In the genomic region with DNA sequence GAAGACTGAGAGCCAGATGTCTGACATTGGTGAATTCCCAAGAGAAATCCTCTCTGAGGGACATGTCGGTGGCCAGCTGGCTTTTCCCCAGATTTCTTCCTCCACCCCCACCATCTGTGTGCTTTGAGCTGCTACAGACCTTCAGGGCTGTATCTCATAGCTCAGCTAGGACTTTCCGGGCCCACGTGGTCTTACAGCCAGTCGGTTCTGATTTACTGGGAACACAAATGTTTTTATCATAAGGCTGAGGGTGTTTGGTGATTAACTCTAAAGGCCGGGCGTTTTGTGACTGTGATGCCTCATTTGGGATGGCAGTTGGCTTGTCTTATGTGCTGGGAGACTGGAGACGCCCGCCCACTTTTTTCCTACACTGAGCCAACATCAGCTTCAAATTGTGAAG, we compare ENCODE assay signal across 9 mouse cellular contexts. TPM values are rescaled to one million over a fixed set of nuclear protein-coding genes. Genes with fewer than 3 reads are reported as not detected.
A peak's percentile ranks its signal among the peaks of the same experiment; 100 is the strongest.
DNase-seq lines count a peak whose midpoint lies in the region; ATAC-seq and TF ChIP-seq lines count a peak whose summit lies in the region.
"Had no signal": no experiment of that assay in that cellular context is flagged by ENCODE, and none has a peak within 500 bp of the region (broad histone marks: within the 10 kb centered on the region; RNA-seq: fewer than 3 reads in every experiment).

No protein-coding gene starts in this region.

- WGBS in cerebellum, adult 2 months = 15% methylated on average over 8 of the region's 8 CpGs

- TF ChIP-seq POLR2A in cerebellum, adult 2 months (IDR thresholded peaks at IDR 0.05; ENCODE audit: borderline replicate concordance, insufficient read depth, low read length) = no peak

- no peaks in the 10 kb centered on the region for H3K27me3 ChIP-seq in cerebellum, adult 2 months (ENCODE audit: control insufficient read depth, insufficient read depth, low read length)

- H3K27ac ChIP-seq in cerebellum, adult 2 months (ENCODE audit: insufficient read depth, low read length) = no peak overlapping the region

- peak; percentile 9 for DNase-seq in gastrocnemius, postnatal 10 days
- DNase-seq in gastrocnemius, postnatal 4 days (ENCODE audit: low spot score in 2 of 2) = no peak
- DNase-seq in cerebellum, adult 2 months = peak; percentile 13 to 33
- peak; percentile 33 to 43 for DNase-seq in kidney, postnatal 4 days
- DNase-seq in lung, postnatal 25 days (ENCODE audit: low spot score) = peak; percentile 17
- no peak for DNase-seq in thymus, postnatal 4 days
- no peak for DNase-seq in adrenal gland, postnatal 25 days

- H3K4me1 ChIP-seq in cerebellum, adult 2 months (ENCODE audit: control insufficient read depth, insufficient read depth, low read length) = no peaks in the 10 kb centered on the region; the same call in 1 of the 2 replicates

- no peak for TF ChIP-seq CTCF in cerebellum, adult 2 months (IDR thresholded peaks at IDR 0.05; ENCODE audit: borderline replicate concordance, insufficient read depth, low read depth, low read length)

- no peak for ATAC-seq in activated CD4-positive, CD25-positive, alpha-beta regulatory T cell, adult 4 months

- no peak overlapping the region for H3K4me3 ChIP-seq in cerebellum, adult 2 months (replicated peaks; ENCODE audit: insufficient read depth, low read depth, low read length)
- H3K4me3 ChIP-seq: myocyte had no signal

RNA-seq across cellular contexts. Expression of a gene that starts 32.0 kb away (rescaled TPM):
- 1 to 10 TPM; 4.4 to 5.3 TPM for total RNA-seq in gastrocnemius, postnatal 10 days (2021)
- total RNA-seq in gastrocnemius, postnatal 4 days (2021) = 1 to 10 TPM; 6.2 to 6.5 TPM
- polyA plus RNA-seq in cerebellum, adult 2 months (2012; rRNA removed) = 9.5 and 10.9 TPM in 2 replicates
- 10 to 100 TPM in 1 of 2 experiments, 1 to 10 TPM in 1; 9.2 to 10.5 TPM for polyA plus RNA-seq in activated CD4-positive, CD25-positive, alpha-beta regulatory T cell, adult 4 months (2017; shearing (Covaris generic))
- total RNA-seq in adrenal gland, postnatal 25 days (2021) = 14.4 and 15.9 TPM in 2 replicates

RNA-seq across cellular contexts. Expression of a gene that starts 50.9 kb away (rescaled TPM):
- total RNA-seq in gastrocnemius, postnatal 10 days (2021) = 10 to 100 TPM; 56.4 to 57.3 TPM
- 10 to 100 TPM; 53.6 to 59.7 TPM for total RNA-seq in gastrocnemius, postnatal 4 days (2021)
- polyA plus RNA-seq in cerebellum, adult 2 months (2012; rRNA removed) = 122 and 130 TPM in 2 replicates
- 10 to 100 TPM; 19.1 to 20.3 TPM for polyA plus RNA-seq in activated CD4-positive, CD25-positive, alpha-beta regulatory T cell, adult 4 months (2017; shearing (Covaris generic))
- 43.0 and 49.6 TPM in 2 replicates for total RNA-seq in adrenal gland, postnatal 25 days (2021)

Comparison
In these comparisons a context has a peak if more than half of its experiments do, and no peak if none do; other contexts are left out.
1. DNase-seq: peak in gastrocnemius, postnatal 10 days (single experiment), cerebellum, adult 2 months (2 of 2), kidney, postnatal 4 days (2 of 2) and lung, postnatal 25 days (single experiment); none in gastrocnemius, postnatal 4 days (0 of 2), thymus, postnatal 4 days (single experiment) and adrenal gland, postnatal 25 days (single experiment).